Mouse (Mus musculus): ENCODE measurements around the gene Tmem217. TPM values are rescaled to one million over a fixed set of nuclear protein-coding genes. Genes with fewer than 3 reads are reported as not detected.

Gene Tmem217
- 0.39 and 0.46 TPM in 2 replicates for polyA plus RNA-seq (2014; fragmentation: Nextera tagmentation; extraction: Ambion mirVana)

DNA sequence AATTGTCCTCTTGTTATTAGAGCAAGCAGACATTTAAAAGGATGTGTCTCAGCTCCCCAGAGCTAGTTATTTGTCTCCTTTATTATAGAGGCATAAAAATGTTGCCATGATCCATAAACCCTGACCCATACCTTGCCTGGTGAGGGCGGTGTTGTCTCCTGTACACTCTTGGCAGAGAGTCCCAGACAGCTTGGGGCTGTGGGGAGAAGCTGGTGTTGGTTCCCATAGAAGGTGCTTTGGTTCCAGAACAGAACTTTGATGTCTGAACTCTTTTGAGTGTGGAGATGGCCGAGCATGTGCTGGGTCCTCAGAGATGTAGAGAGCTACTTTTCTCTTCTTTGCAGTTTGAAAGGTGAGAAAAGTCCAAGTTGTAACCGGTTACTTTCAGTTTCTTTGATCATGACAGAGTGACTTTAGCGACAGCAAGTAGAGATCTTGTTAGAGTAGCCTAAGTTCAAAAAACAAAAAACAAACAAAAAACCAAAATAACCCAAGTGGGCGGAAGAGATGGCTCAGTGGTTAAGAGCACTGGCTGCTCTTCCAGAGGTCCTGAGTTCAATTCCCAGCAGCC is at the start of gene Tmem217:
Tmem217 (minus strand) TSS at position 224 of the 571 bp plus-strand sequence.
- no peak for ATAC-seq (ENCODE audit: low read depth)
- no peaks in the 10 kb centered on the region for H3K27me3 ChIP-seq (ENCODE audit: control insufficient read depth, insufficient read depth, low read length)
- no peaks in the 10 kb centered on the region for H3K9me3 ChIP-seq (ENCODE audit: control insufficient read depth, low read length)
- H3K36me3 ChIP-seq (ENCODE audit: control insufficient read depth, insufficient read depth, low read length): no peaks in the 10 kb centered on the region
- H3K4me3 ChIP-seq (ENCODE audit: low read depth, low read length): no peak within 1 kb of the TSS
- H3K27ac ChIP-seq (ENCODE audit: low read depth, low read length): no peak within 1 kb of the TSS
- no peak within 1 kb of the TSS for H3K9ac ChIP-seq (replicated peaks; ENCODE audit: low read depth, low read length)
- 95% methylated on average over 5 of the region's 5 CpGs for WGBS
- no peak within 1 kb of the TSS for H3K4me2 ChIP-seq (ENCODE audit: low read depth, low read length)
- H3K4me1 ChIP-seq (ENCODE audit: control insufficient read depth, insufficient read depth, low read length): peaks cover 14% of the 10 kb centered on the region

DNA sequence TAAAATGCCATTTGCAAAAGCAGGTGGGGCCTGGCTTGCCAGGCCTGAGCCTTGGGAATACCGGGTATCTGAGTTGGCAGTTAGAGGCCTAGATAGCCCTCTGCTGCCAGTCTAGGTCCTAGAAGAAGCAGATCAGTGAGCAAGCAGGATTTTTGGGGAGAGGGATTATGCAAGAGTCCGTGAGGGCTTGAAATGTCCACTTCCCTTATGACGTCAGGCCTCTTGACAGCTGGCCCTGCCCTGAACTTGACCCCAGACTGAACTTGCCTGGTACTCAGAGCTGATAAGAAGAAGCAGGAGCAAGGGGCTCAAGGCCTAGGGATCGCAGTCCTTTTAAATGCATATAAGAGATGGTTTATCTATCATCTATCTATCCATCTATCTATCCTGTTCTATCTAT is 49.2 kb upstream of the Tmem217 start:
- 77% methylated on average over 4 of the region's 4 CpGs for WGBS
- no peak overlapping the region for H3K4me3 ChIP-seq (ENCODE audit: low read depth, low read length)
- no peaks in the 10 kb centered on the region for H3K9me3 ChIP-seq (ENCODE audit: control insufficient read depth, low read length)
- H3K36me3 ChIP-seq (ENCODE audit: control insufficient read depth, insufficient read depth, low read length): peaks cover 7% of the 10 kb centered on the region
- no peak overlapping the region for H3K27ac ChIP-seq (ENCODE audit: low read depth, low read length)
- ATAC-seq (ENCODE audit: low read depth): no peak
- H3K9ac ChIP-seq (replicated peaks; ENCODE audit: low read depth, low read length): no peak overlapping the region
- no peak overlapping the region for H3K4me2 ChIP-seq (ENCODE audit: low read depth, low read length)
- no peaks in the 10 kb centered on the region for H3K4me1 ChIP-seq (ENCODE audit: control insufficient read depth, insufficient read depth, low read length)
- no peaks in the 10 kb centered on the region for H3K27me3 ChIP-seq (ENCODE audit: control insufficient read depth, insufficient read depth, low read length)

DNA sequence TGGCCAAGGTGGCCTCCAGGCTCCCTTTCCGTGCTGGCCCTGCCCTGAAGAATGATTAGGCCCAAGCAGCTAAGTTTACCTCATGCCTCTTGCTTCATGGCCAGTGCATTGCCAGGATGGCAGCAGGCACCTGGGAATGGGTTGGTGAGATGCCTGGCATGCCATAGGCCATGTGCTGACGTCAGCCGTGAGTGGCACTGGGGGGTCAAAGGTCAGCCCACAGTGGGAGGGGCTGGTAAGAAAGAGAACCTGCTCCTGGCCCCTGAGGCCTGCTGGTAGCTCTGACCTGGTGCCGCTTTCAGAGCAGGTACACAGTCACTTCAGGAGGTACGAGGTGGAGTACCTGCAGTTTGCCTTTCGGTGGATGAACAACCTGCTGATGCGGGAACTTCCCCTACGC is 47.4 kb upstream of the Tmem217 start:
- H3K36me3 ChIP-seq (ENCODE audit: control insufficient read depth, insufficient read depth, low read length): peaks cover 17% of the 10 kb centered on the region
- no peaks in the 10 kb centered on the region for H3K9me3 ChIP-seq (ENCODE audit: control insufficient read depth, low read length)
- H3K27ac ChIP-seq (ENCODE audit: low read depth, low read length): no peak overlapping the region
- H3K4me3 ChIP-seq (ENCODE audit: low read depth, low read length): no peak overlapping the region
- 0 out of 2 replicates have a peak overlapping the region, but pooled peaks have one; percentile 21 for H3K9ac ChIP-seq (replicated peaks; ENCODE audit: low read depth, low read length)
- no peak for ATAC-seq (ENCODE audit: low read depth)
- 90% methylated on average over 8 of the region's 8 CpGs for WGBS
- H3K4me2 ChIP-seq (ENCODE audit: low read depth, low read length): no peak overlapping the region
- H3K27me3 ChIP-seq (ENCODE audit: control insufficient read depth, insufficient read depth, low read length): no peaks in the 10 kb centered on the region
- no peaks in the 10 kb centered on the region for H3K4me1 ChIP-seq (ENCODE audit: control insufficient read depth, insufficient read depth, low read length)

DNA sequence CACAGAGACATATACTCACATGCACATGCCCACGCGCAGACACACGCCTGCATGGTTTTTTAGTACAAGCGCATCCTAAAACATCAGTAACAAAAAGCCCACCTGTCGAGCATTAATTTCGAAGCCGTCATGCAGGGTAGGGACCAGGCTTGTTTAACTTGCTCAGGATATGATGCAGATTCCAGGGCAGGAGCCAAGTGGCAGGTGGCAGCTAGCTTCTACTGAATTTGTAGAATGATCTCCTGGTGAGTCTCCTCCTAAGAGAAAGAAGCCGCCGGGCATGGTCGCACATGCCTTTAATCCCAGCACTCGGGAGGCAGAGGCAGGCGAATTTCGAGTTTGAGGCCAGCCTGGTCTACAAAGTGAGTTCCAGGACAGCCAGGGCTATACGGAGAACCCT is 46.9 kb upstream of the Tmem217 start:
- no peak overlapping the region for H3K9ac ChIP-seq (replicated peaks; ENCODE audit: low read depth, low read length)
- H3K36me3 ChIP-seq (ENCODE audit: control insufficient read depth, insufficient read depth, low read length): peaks cover 17% of the 10 kb centered on the region
- H3K27ac ChIP-seq (ENCODE audit: low read depth, low read length): no peak overlapping the region
- WGBS: 94% methylated on average over 14 of the region's 14 CpGs
- H3K4me1 ChIP-seq (ENCODE audit: control insufficient read depth, insufficient read depth, low read length): no peaks in the 10 kb centered on the region
- H3K4me3 ChIP-seq (ENCODE audit: low read depth, low read length): no peak overlapping the region
- H3K27me3 ChIP-seq (ENCODE audit: control insufficient read depth, insufficient read depth, low read length): no peaks in the 10 kb centered on the region
- H3K9me3 ChIP-seq (ENCODE audit: control insufficient read depth, low read length): no peaks in the 10 kb centered on the region
- no peak overlapping the region for H3K4me2 ChIP-seq (ENCODE audit: low read depth, low read length)
- no peak for ATAC-seq (ENCODE audit: low read depth)

DNA sequence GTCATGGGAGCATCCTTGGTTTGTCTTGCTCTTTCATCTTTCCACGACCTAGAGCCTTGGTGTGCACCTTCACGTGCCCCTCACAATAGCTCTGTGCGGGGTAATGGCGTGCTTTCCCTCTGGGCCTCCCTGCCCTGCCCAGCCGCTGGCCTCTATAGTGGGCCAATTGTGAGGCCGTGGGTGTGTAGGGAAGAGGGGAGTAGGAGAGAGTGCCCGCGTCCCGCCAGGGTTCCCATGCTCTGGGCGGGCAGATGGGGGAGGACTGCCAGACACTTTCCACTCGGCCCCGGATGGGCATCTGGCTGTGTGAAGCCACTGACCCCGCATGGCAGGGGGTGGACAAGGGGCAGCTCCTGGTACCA is 44.6 kb upstream of the Tmem217 start:
- 0 out of 2 replicates have a peak, but pooled peaks have one; percentile 41 for ATAC-seq (ENCODE audit: low read depth)
- Histone ChIP-seq H3K4me3 (ENCODE audit: low read depth, low read length) (no peak overlapping the region), H3K27me3 (ENCODE audit: control insufficient read depth, insufficient read depth, low read length) (no peaks in the 10 kb centered on the region), H3K27ac (ENCODE audit: low read depth, low read length) (no peak overlapping the region), H3K36me3 (ENCODE audit: control insufficient read depth, insufficient read depth, low read length) (peaks cover 15% of the 10 kb centered on the region; the same call in 1 of the 2 replicates), H3K4me2 (ENCODE audit: low read depth, low read length) (no peak overlapping the region), H3K9ac (replicated peaks; ENCODE audit: low read depth, low read length) (no peak overlapping the region), H3K4me1 (ENCODE audit: control insufficient read depth, insufficient read depth, low read length) (no peaks in the 10 kb centered on the region), H3K9me3 (ENCODE audit: control insufficient read depth, low read length) (no peaks in the 10 kb centered on the region)
- WGBS: 49% methylated on average over 13 of the region's 13 CpGs

DNA sequence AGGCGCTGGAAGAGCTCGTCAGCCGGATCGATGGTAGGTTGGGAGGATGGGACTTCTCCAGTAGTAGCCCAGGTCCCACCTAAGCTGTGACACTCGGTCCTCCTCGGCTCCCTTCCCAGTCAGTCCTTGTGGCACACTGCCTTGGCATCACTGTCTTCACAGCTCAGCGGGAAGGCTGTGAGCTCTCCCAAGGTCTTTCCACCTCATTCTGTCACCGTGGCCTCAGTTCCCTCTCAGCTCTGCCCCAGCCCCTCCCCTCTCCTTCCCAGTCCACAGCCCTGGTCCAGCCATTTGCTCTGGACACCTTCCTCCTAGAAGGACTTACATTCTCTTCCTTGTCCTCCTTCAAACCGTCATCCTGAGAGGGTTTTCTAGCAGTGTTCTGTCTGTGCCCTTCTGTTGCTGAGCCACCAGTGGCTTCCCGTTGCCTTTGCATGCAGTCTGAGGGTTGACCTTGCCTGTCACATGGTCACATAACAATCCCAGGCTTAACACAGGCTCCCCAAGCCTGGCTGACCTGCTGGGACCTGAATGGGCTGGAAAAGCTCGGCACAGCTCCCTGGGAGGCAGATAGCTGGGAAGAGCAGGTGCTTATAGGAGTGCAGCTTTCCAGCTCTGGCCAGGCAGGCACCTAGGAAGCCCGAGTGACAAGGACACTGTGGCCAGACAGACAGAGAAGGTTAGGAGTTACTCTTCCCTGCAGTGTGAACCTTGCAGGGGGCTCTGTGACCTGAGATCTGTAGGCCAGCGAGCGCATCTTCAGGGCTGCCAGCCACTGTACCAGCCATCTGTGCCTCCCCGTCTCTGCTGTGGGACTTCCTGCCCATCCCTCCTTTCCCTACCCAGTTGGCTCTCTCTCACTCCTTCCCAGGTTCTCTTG is 43.9 kb upstream of the Tmem217 start:
- Histone ChIP-seq H3K27me3 (ENCODE audit: control insufficient read depth, insufficient read depth, low read length) (no peaks in the 10 kb centered on the region), H3K27ac (ENCODE audit: low read depth, low read length) (no peak overlapping the region), H3K4me2 (ENCODE audit: low read depth, low read length) (no peak overlapping the region), H3K4me1 (ENCODE audit: control insufficient read depth, insufficient read depth, low read length) (no peaks in the 10 kb centered on the region), H3K9me3 (ENCODE audit: control insufficient read depth, low read length) (no peaks in the 10 kb centered on the region), H3K9ac (replicated peaks; ENCODE audit: low read depth, low read length) (no peak overlapping the region), H3K4me3 (ENCODE audit: low read depth, low read length) (no peak overlapping the region), H3K36me3 (ENCODE audit: control insufficient read depth, insufficient read depth, low read length) (peaks cover 15% of the 10 kb centered on the region; the same call in 1 of the 2 replicates)
- 0 out of 2 replicates have a peak, but pooled peaks have one; percentile 9 for ATAC-seq (ENCODE audit: low read depth)
- WGBS: 79% methylated on average over 15 of the region's 15 CpGs

DNA sequence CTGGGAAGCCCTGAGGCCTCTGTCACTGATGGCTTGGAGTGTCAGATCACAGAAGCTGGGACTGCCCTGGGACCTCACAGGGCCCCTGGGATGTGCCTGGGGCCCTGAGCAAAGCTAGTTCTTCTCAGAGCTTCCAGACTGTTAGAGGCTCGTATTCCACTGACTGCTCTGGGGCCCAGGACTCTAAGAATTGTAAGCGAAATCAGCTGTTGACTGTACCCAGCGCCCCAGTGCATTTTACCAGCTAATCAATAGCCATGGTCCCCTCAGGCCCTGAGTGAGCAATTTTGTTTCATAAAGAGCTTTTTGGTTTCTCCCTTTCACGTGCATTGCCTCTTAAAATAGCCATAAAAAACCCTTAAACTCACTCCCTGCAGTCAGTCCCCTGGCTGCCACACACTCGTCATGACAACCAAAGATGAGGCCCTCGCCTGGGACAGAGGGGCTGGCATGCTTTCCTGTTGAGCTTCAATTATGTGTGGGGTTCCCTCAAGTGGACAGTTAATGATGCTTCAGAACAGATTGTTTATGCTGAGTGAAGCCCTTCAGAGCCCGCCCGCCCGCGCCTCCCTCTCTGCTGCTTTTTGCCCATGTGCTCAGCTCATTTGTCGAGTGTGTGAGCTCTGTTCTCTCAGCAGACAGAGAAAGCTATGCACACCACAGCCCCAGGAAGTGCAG is 37.2 kb upstream of the Tmem217 start:
- Histone ChIP-seq H3K4me3 (ENCODE audit: low read depth, low read length) (no peak overlapping the region), H3K9me3 (ENCODE audit: control insufficient read depth, low read length) (no peaks in the 10 kb centered on the region), H3K36me3 (ENCODE audit: control insufficient read depth, insufficient read depth, low read length) (peaks cover under 1% of the 10 kb centered on the region; the same call in 1 of the 2 replicates), H3K4me1 (ENCODE audit: control insufficient read depth, insufficient read depth, low read length) (peaks cover 13% of the 10 kb centered on the region), H3K27ac (ENCODE audit: low read depth, low read length) (peak overlapping the region; percentile 55), H3K9ac (replicated peaks; ENCODE audit: low read depth, low read length) (no peak overlapping the region), H3K4me2 (ENCODE audit: low read depth, low read length) (no peak overlapping the region), H3K27me3 (ENCODE audit: control insufficient read depth, insufficient read depth, low read length) (no peaks in the 10 kb centered on the region)
- WGBS: 11% methylated on average over 11 of the region's 11 CpGs
- ATAC-seq (ENCODE audit: low read depth): peak; percentile 80

DNA sequence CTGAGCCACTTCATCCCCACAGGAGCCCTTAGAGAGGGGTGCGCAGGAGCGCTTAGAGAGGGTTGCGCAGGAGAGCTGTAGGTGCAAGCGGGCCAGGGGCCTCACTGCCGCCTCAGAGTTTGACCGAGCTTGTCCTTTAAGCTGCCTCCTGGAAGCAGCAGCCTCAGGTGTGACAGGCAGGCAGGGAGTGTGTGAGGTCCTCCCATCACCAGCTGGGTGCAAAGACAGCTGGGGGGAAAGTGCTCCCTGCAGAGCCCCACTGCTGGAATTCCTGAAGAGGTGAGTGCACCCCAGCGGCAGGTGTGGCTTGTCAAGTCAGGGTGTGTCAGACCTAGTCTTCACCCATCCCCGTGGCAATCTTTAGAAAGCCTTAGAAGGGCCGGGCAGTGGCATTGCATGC is 34.7 kb upstream of the Tmem217 start:
- WGBS: 96% methylated on average over 9 of the region's 9 CpGs
- H3K9ac ChIP-seq (replicated peaks; ENCODE audit: low read depth, low read length): no peak overlapping the region
- no peak for ATAC-seq (ENCODE audit: low read depth)

DNA sequence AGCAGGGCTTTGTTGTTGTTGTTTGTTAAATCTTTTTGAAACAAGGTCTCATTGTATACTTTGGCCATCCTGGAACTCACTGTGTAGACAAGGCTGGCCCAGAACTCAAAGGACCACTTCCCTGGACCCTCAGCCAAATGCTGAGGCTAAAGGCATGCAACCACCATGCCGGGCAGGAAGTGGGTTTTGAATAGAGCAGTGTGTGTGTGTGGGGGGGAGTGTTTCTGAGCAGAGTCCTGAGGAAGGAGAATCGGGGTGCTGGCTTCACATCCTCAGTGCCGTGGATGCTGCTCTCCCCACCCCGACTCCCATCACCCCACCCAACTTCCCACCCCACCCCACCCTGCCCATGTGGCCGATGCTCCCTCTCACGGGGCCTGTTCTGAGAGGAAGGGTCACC is 33.3 kb upstream of the Tmem217 start:
- ATAC-seq (ENCODE audit: low read depth): no peak
- Histone ChIP-seq H3K27ac (ENCODE audit: low read depth, low read length) (no peak overlapping the region), H3K9me3 (ENCODE audit: control insufficient read depth, low read length) (no peaks in the 10 kb centered on the region), H3K36me3 (ENCODE audit: control insufficient read depth, insufficient read depth, low read length) (peaks cover 9% of the 10 kb centered on the region), H3K4me1 (ENCODE audit: control insufficient read depth, insufficient read depth, low read length) (peaks cover 13% of the 10 kb centered on the region), H3K9ac (replicated peaks; ENCODE audit: low read depth, low read length) (no peak overlapping the region), H3K4me2 (ENCODE audit: low read depth, low read length) (no peak overlapping the region), H3K27me3 (ENCODE audit: control insufficient read depth, insufficient read depth, low read length) (no peaks in the 10 kb centered on the region), H3K4me3 (ENCODE audit: low read depth, low read length) (no peak overlapping the region)
- WGBS: 90% methylated on average over 6 of the region's 6 CpGs

More for the DNA sequence above, 34.7 kb upstream of the Tmem217 start:
- Histone ChIP-seq H3K4me3 (ENCODE audit: low read depth, low read length) (no peak overlapping the region), H3K4me2 (ENCODE audit: low read depth, low read length) (no peak overlapping the region), H3K36me3 (ENCODE audit: control insufficient read depth, insufficient read depth, low read length) (peaks cover 5% of the 10 kb centered on the region), H3K27ac (ENCODE audit: low read depth, low read length) (no peak overlapping the region), H3K4me1 (ENCODE audit: control insufficient read depth, insufficient read depth, low read length) (peaks cover 13% of the 10 kb centered on the region), H3K9me3 (ENCODE audit: control insufficient read depth, low read length) (no peaks in the 10 kb centered on the region), H3K27me3 (ENCODE audit: control insufficient read depth, insufficient read depth, low read length) (no peaks in the 10 kb centered on the region)

Data from neural tube, embryonic 14.5 days (tissue).